Mouse (Mus musculus) gastrocnemius, adult 2 months (tissue): Measurements from ENCODE around the gene Sgpp1. TPM values are rescaled to one million over a fixed set of nuclear protein-coding genes. Genes with fewer than 3 reads are reported as not detected.

ENCODE experiments used
- DNase-seq: peaks from one replicate; pipeline ENCODE4 v3.0.0; 2022
- H3K27ac ChIP-seq: fragments of 200-600 bp; 2 replicates; pipeline ENCODE4 v1.8.1; 2022; ENCODE audit warnings: mild to moderate bottlenecking
- H3K4me3 ChIP-seq: fragments of 200-600 bp; 2 replicates; pipeline ENCODE4 v1.8.1; 2022; ENCODE audit warnings: mild to moderate bottlenecking, moderate library complexity
- CTCF ChIP-seq: fragments of 200-600 bp; IDR thresholded peaks from 2 replicates; pipeline ENCODE4 v1.8.1; 2022; ENCODE audit warnings: antibody characterized with exemption, mild to moderate bottlenecking, moderate library complexity
- intact Hi-C: fragments of 180-260 bp; cut with DNase I; formaldehyde crosslinking; loops from one replicate; pipeline ENCODE4 v1.15.1; 2025
- long read RNA-seq, 2 experiments: library from polyadenylated mRNA; stranded (forward); transcript quantifications; one replicate each; pipeline ENCODE4 v2.0.0; 2021
- total RNA-seq, 2 experiments: library from RNA; stranded (reverse); gene quantifications; 2 replicates each; pipeline ENCODE4 v1.2.3; 2021

Sgpp1 gene
- 10 to 100 TPM; 15.9 to 16.5 TPM for total RNA-seq
- long read RNA-seq, experiment 1, transcript Sgpp1-201 (3 exons, 3,323 nt): major isoform, 27 of 29 reads
- long read RNA-seq, experiment 1, partial matches to known transcripts: 0 of 29 reads
- long read RNA-seq, experiment 1, other reads (novel, unspliced or antisense): 2 of 29 reads
- long read RNA-seq, experiment 2, transcript Sgpp1-201 (3 exons, 3,323 nt): major isoform, 30 of 30 reads
- long read RNA-seq, experiment 2, partial matches to known transcripts: 0 of 30 reads
- long read RNA-seq, experiment 2, other reads (novel, unspliced or antisense): 0 of 30 reads

GRCm38 (mm10) chr12:75735246-75736200, at the start of gene Sgpp1:
Sgpp1 (minus strand) TSS chr12:75735729.
- intact Hi-C loops: loop anchor here (1.0 kb wide), 1 partner anchor 66 kb away; the partner anchor contains the start of gene Wdr89
- DNase-seq: peak; percentile 93
- Histone ChIP-seq H3K4me3 (peak within 1 kb of the TSS; percentile 94), H3K27ac (peak within 1 kb of the TSS; percentile 94)
- no peak for TF ChIP-seq CTCF

DNA sequence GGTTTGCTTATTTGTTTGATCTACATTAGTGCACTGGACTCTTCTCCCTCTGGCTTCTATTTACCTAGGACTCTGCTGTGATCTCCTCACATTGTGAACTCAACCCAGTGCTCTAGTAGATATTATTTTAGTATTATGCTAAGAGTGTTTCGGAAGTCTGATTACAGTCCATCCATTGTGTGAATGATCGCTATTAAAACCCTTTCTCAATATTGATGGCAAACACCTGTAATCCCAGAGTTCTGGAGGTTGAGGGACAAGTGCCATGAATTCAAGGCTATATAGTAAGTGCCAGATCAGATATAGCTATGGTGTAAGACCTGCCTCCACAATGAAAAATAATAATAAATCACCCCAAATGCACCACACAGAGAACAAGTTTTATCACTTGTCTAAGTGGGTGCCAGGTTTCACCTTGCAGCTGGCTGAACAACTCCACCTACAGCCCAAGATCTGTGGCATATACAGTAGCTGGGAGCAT, 48.8 kb upstream of the Sgpp1 start:
- intact Hi-C loops: no loop called here
- no peak for TF ChIP-seq CTCF
- no peak for DNase-seq
- H3K4me3 ChIP-seq: no peak overlapping the region
- no peak overlapping the region for H3K27ac ChIP-seq

DNA sequence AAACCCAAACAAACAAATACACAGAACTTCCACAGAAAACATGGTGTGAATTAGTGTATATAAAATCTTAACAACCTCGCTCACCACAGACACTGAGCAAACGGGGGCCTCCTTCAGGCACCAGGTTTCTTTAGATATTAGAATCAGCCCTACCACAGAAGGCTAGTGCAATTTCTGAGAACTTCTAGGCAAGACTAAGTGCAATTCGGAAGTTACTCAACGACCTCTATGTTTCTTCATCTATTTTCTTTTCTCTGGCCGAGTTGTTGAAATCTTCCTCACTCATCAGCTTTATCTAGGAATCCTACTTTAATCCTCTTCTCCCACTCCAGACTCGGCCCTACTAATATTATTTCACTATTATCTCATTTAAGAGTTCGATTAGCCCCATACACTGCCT, 46.5 kb upstream of the Sgpp1 start:
- TF ChIP-seq CTCF: no peak
- no peak overlapping the region for H3K27ac ChIP-seq
- intact Hi-C loops: no loop called here
- H3K4me3 ChIP-seq: no peak overlapping the region
- no peak for DNase-seq

DNA sequence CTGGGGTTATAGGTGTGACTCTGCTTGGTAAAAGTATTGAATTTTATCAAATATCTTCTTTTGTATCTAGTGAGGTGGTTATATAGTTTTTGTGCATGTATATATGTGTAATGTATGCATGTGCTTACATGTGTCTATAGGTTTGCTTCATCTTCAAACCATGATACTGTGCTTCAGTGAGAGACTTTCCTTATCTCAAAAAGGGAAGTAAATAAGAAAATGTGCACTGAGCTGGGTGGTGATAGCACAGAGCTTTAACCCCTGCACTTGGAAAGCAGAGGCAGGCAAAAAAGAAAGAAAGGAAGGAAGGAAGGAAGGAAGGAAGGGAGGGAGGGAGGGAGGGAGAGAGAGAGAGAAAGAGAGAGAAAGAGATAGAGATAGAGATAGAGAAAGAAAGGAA, 45.9 kb upstream of the Sgpp1 start:
- no peak overlapping the region for H3K4me3 ChIP-seq
- DNase-seq: no peak
- no peak overlapping the region for H3K27ac ChIP-seq
- intact Hi-C loops: no loop called here
- no peak for TF ChIP-seq CTCF

DNA sequence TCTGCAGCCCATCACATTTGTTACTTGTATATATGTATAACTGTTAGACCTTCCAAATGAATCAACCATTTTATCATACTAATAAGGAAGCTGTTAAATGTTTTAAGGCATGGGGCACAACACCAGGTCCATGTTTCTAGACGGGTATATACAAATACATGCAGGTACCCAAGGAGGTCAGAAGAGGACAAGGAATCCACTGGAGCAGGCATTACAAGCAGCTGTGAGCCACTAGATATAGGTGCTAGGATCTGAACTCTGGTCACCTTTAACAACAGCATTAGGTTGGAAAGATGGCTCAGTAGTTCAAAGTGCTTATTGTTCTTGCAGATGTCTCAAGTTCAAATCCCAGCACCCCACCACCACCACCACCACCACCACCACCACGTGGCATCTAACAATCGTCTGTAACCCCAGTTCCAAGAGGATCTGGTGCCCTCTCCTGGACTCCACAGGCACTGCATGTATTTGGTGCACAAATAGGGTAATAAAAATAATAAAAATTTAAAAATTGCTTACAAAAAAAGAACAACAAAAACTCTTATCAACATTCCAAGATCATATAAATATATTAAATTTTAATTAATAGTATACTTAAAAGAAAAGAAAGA, 37.0 kb upstream of the Sgpp1 start:
- Histone ChIP-seq H3K27ac (no peak overlapping the region), H3K4me3 (no peak overlapping the region)
- intact Hi-C loops: loop anchor here (5.0 kb wide), 2 partner anchors 105 to 310 kb away; partner anchors contain the start of gene Wdr89
- peak; percentile 59 for DNase-seq
- peak; percentile 74 for TF ChIP-seq CTCF

GRCm38 (mm10) chr12:75771410-75771809, 35.9 kb upstream of the Sgpp1 start:
- intact Hi-C loops: loop anchor here (5.0 kb wide), 2 partner anchors 104 to 309 kb away; partner anchors contain the start of gene Wdr89
- DNase-seq: no peak
- Histone ChIP-seq H3K4me3 (no peak overlapping the region), H3K27ac (no peak overlapping the region)
- TF ChIP-seq CTCF: no peak

- Histone ChIP-seq H3K27ac (no peak overlapping the region), H3K4me3 (no peak overlapping the region)
- intact Hi-C loops: no loop called here
- TF ChIP-seq CTCF: no peak
- DNase-seq: peak; percentile 45
Measured at GRCm38 (mm10) chr12:75766885-75767317, 31.4 kb upstream of the Sgpp1 start.

DNA sequence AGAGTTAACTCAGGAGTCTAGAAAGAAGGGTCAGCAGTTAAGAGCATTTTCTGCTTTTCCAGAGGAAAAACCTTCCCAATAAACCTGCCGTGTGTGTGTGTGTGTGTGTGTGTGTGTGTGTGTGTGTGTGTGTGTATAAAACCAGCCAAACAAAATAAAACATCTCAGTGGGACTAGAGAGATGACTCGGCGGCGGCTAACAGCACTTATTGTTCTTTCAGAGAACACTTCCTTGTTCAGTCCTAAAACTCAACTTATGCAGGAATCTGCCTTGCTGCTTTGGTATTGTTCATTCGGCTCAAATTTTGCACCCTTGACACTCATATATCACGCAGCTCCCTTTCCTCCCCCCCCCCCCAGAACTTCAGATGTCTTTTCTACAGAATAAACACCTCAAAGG, 30.9 kb upstream of the Sgpp1 start:
- Histone ChIP-seq H3K27ac (no peak overlapping the region), H3K4me3 (peak overlapping the region; percentile 39)
- no peak for TF ChIP-seq CTCF
- intact Hi-C loops: no loop called here
- DNase-seq: no peak

DNA sequence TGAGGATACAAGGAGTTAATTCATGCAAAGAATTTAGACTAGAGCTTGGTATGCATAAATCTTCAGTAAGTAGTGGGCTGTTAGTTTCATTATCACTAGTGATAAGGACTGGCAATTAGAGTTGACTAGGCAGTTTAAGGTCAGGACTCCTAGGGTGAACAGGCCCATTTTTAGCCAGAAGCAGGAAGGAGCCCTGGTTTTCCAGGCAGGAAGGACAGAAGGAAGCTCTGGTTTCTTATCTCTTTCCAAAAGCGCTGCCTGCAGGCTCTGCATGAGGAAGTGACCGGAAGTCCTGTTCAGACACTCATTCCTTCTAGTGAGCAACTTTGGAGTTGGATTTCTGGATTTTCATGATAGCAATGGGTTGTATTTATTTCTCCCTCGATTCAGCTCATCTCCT, 30.2 kb upstream of the Sgpp1 start:
- DNase-seq: no peak
- peak overlapping the region; percentile 39 for H3K4me3 ChIP-seq
- intact Hi-C loops: no loop called here
- peak overlapping the region; percentile 20; the same call in 1 of the 2 replicates for H3K27ac ChIP-seq
- no peak for TF ChIP-seq CTCF

DNA sequence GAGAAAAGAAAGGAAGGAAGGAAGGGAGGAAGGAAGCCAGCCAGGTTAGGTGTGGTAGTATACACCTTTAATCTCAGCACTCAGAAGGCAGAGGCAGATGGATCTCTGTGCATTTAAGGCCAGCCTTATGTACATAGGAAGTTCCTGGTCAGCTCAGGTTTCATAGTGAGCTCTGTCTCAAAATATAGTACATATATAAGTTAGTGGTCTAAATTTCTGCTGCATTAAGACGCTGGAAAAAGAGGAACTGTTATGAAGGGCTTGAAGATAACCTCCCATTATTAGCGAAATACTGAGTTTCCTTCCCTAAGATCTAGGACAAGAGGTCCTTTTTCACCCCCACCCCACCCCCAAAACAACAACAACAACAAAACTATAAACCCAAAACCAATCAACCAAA, 20.9 kb upstream of the Sgpp1 start:
- Histone ChIP-seq H3K27ac (no peak overlapping the region), H3K4me3 (no peak overlapping the region)
- TF ChIP-seq CTCF: no peak
- intact Hi-C loops: no loop called here
- no peak for DNase-seq

- H3K27ac ChIP-seq: no peak overlapping the region
- intact Hi-C loops: no loop called here
- no peak for TF ChIP-seq CTCF
- no peak overlapping the region for H3K4me3 ChIP-seq
- no peak for DNase-seq
Measured at GRCm38 (mm10) chr12:75753730-75754129, 18.2 kb upstream of the Sgpp1 start.

- intact Hi-C loops: no loop called here
- Histone ChIP-seq H3K4me3 (no peak overlapping the region), H3K27ac (no peak overlapping the region)
- DNase-seq: no peak
- no peak for TF ChIP-seq CTCF
Measured at GRCm38 (mm10) chr12:75752077-75752476, 16.5 kb upstream of the Sgpp1 start.
